Mouse (Mus musculus) CH12.LX (cell line): Measurements from ENCODE around the gene Cysltr1.

ENCODE experiments used
- BHLHE40 ChIP-seq: IDR thresholded peaks from 2 replicates; pipeline ENCODE4 v1.6.1; 2011; ENCODE audit warnings: mild to moderate bottlenecking, low read depth, low read length, improper control_type of control experiment
- CTCF ChIP-seq, 2 experiments: IDR thresholded peaks in 1 of 2; conservative IDR thresholded peaks in 1 of 2; 2 replicates each; pipeline ENCODE4 v1.5.1; 2011 to 2012; ENCODE audit warnings: low read depth in 2 of 2, low read length in 2 of 2, improper control_type of control experiment in 1 of 2, inconsistent platforms in 1 of 2, mild to moderate bottlenecking in 1 of 2, moderate library complexity in 1 of 2
- E2F4 ChIP-seq: IDR thresholded peaks from 2 replicates; pipeline ENCODE4 v1.6.1; 2011; ENCODE audit warnings: low read depth, low read length, improper control_type of control experiment; ENCODE audit not compliant: insufficient replicate concordance
- EP300 ChIP-seq: IDR thresholded peaks from 2 replicates; pipeline ENCODE4 v1.6.1; 2011; ENCODE audit warnings: low read length, improper control_type of control experiment
- HCFC1 ChIP-seq: IDR thresholded peaks from 2 replicates; pipeline ENCODE4 v1.6.1; 2012; ENCODE audit warnings: low read depth, mild to moderate bottlenecking, inconsistent platforms, low read length, improper control_type of control experiment
- MAFK ChIP-seq: IDR thresholded peaks from 2 replicates; pipeline ENCODE4 v1.6.1; 2011; ENCODE audit warnings: low read length, improper control_type of control experiment; ENCODE audit not compliant: insufficient replicate concordance
- POLR2A ChIP-seq: IDR thresholded peaks from 2 replicates; pipeline ENCODE4 v1.6.1; 2011; ENCODE audit warnings: low read depth, mild to moderate bottlenecking, improper control_type of control experiment, low read length
- ZNF384 ChIP-seq: IDR thresholded peaks from 2 replicates; pipeline ENCODE4 v1.6.1; 2012; ENCODE audit warnings: low read depth, low read length, improper control_type of control experiment, inconsistent platforms

DNA sequence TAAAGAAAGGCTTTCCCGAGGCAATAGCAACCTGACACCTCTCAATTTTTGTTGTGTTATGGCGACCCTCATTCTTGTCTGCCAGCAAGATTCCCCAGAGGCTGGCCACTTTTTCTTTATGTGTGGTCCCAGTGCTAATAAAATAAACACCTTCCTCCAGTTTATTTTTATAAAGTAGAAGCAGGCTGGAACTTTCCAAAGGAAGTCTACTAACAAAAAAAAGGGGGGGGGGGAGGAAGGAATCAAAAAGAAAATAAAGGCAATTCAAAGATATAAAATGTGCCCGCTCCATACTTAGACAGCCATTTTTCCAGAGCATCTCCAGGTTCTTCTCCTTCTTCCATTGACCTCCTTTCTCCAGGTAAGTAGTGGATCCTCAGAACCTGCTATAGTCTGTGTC lies 20.6 kb downstream of the Cysltr1 start, which contains the start of gene Gm5127:
- TF ChIP-seq HCFC1, result no peak
- no peak for TF ChIP-seq CTCF (conservative IDR thresholded peaks at IDR 0.05 in 1 of 2, IDR thresholded peaks at IDR 0.05 in 1 of 2; ENCODE audit: low read depth in 2 of 2, low read length in 2 of 2)
- TF ChIP-seq MAFK, result no peak
- no peak for TF ChIP-seq BHLHE40
- TF ChIP-seq EP300, result no peak
- TF ChIP-seq E2F4, result no peak
- TF ChIP-seq ZNF384, result no peak
- no peak for TF ChIP-seq POLR2A
